Mouse (Mus musculus) mature B cell (primary cell): ENCODE results near the gene Stap2.

Experiments
- in situ Hi-C: fragments of 300-500 bp; cut with MboI; formaldehyde crosslinking; loops from 2 replicates; pipeline ENCODE4 v1.14.3; 2019

The Stap2 gene

DNA sequence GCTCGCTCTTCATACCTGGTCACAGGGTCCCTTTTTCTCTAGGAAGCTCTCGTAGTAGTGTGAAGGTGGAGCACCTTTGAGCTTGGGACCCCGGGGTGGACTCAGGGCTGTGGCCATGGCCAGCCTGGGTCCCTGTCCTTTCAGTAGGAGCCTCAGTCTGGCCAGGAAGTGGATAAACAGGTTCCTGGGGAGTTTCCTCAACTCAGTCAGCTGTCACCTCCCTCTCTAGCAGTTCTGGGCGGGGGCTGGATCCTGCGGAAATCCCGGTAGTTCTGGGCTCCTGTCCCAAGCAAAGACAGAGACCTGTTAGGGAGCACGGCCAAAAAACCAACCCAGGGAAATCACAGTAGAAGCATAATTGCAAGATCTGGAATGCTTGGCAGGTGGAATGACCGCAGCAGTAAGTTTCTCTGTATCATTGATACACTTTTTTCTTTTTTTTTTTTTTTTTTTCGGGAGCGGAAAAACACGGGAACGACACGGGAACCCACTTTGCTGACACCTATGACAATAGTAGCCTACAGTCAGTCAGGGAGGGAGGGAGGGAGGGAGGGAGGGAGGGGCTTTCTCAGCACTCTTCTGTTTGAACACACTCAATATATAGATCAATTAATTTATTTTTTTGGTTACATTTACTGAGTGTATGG is at the start of gene Stap2, which contains the start of gene Mpnd:
Stap2 (minus strand) TSS at position 170 of the 647 bp plus-strand sequence.
Mpnd (plus strand) TSS at position 297 of the 647 bp plus-strand sequence.
- in situ Hi-C loops = no loop called here

- in situ Hi-C loops = no loop called here
Measured at GRCm38 (mm10) chr17:56054938-56055337, 49.6 kb upstream of the Stap2 start.

DNA sequence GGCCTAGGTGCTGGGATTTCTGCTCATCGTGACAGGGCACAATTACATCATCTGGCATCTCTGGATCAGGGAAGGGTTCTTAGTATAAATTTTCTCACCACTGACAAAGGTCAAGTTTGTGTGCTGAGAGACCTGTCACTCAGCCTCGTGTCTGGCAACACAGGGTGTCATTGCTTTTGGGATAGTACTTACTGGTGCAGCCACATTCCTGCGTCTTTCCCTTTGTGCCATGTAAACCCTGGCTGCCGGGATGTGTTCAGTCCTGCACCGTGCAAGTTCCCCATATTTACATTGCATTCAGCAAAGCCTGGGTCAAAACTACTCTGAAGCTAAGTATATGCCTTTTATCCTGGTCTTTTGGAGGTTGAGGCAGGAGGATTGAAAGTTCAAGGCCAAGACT is 46.0 kb upstream of the Stap2 start:
- in situ Hi-C loops = no loop called here

- in situ Hi-C loops = no loop called here
Measured at GRCm38 (mm10) chr17:56040857-56041163, 35.4 kb upstream of the Stap2 start.

DNA sequence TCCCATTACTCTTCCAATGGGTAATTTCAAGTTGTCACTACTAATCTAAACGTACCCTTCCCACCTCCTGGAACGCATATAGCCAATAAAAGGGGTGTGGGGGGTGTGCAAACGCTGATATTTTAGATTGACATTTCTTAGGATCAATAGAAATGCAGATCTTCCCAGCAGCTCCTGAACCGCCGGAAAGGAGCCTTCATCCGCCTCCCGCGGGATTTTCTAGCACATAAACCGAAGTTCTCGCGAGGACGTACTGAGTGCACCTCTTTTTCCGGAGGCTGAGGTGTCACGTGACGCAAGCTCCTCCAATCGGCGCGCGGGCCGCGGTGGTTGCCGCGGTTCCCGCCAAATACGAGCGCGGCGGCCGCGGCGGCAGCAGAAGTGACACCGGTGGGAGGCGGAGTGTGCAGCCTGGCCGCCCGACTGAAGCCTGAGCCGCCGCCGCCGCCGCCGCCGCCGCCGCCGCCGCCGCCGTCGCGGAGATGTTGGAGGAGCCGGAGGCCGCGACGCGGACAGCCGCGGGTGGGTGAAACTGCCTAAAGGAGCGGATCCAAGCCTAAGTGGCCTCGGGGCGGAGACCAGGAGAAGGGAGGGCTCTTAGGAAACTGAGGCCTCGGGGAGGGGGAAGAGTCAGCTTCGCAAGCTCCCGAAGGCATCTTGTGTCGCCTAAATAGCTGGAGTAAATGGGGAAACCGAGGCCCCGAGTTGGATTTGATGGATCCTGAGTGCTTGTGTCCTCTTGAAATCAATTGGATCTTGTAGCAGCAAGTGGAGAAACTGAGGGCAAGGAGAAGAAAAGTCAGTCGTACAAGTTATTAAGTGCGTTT is 34.9 kb upstream of the Stap2 start, which contains the start of gene Chaf1a:
Chaf1a (plus strand) TSS at position 410 of the 827 bp plus-strand sequence.
- in situ Hi-C loops = no loop called here

DNA sequence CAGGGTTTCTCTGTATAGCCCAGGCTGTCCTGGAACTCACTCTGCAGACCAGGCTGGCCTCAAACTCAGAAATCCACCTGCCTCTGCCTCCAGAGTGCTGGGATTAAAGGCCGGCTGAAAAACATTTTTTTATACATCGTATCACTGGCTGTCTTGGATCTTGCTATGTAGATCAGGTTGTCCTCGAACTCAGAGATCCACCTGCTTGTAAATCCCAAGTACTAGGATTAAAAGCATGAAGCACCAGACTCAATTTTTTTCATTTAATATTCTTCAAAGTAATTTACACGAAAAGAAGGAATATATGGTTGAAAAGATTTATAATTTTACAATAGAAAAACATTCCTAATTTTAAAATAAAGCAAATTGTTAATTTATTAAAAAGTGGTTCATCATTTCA is 34.0 kb upstream of the Stap2 start:
- in situ Hi-C loops = no loop called here

GRCm38 (mm10) chr17:56038583-56039261 is 33.3 kb upstream of the Stap2 start:
- in situ Hi-C loops = no loop called here

DNA sequence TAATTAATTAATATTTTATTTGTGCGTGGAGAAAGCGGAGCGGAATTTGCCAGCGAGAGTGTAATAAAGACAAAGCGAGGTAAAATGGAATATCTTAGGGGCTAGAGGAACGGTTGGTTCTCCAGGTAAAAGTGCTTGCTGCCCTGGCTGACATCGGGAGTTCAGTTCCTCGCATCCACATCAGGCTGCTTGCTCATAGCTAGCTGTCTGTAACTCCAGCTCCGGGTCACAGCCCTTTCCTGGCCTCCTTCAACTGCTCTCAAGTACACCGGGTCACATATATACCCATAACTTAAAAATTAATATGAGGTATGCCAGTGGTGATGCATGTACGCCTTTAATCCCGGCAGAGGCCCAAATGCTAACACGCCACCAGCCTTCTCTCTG is 31.5 kb upstream of the Stap2 start:
- in situ Hi-C loops = no loop called here

DNA sequence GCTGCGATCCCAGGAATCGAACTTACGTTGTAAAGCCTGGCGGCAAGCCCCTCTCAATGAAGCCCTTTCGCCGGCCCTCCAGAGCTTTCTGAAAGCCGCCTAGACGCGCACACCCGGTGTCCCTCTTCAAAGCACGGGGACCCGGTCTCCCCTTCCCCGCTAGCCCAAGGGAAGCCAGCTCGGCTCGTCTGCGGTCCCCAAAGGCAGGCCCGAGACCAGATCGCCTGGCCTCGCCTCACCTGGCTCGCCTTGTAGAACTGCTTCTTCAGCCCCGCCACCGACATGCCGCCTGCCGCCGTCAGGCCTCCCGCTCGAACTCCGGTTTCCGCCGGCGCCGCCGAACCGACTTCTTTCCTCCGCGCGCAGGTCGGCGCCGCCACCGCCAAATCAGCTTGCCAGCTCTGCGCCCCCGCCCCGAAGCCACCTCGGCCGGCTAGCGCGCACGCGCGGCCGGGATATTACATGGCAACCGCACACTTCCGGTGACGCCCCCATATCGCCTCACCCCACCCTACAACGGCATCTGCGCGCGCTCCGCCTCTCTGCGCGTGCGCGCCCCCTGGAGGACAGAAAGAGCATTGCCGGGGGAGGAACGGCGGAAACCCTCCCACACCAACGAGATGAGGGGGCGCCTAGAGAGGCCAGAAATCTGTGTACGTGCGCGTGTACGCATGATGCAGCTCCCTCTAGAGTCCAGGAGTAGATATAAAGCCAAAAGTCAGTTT is 31.0 kb upstream of the Stap2 start, which contains the start of gene Sh3gl1:
Sh3gl1 (minus strand) TSS at position 460 of the 725 bp plus-strand sequence.
- in situ Hi-C loops = no loop called here

GRCm38 (mm10) chr17:56035216-56035615 is 29.8 kb upstream of the Stap2 start:
- in situ Hi-C loops = no loop called here

- in situ Hi-C loops = no loop called here
Measured at GRCm38 (mm10) chr17:56034726-56035100, 29.3 kb upstream of the Stap2 start.

DNA sequence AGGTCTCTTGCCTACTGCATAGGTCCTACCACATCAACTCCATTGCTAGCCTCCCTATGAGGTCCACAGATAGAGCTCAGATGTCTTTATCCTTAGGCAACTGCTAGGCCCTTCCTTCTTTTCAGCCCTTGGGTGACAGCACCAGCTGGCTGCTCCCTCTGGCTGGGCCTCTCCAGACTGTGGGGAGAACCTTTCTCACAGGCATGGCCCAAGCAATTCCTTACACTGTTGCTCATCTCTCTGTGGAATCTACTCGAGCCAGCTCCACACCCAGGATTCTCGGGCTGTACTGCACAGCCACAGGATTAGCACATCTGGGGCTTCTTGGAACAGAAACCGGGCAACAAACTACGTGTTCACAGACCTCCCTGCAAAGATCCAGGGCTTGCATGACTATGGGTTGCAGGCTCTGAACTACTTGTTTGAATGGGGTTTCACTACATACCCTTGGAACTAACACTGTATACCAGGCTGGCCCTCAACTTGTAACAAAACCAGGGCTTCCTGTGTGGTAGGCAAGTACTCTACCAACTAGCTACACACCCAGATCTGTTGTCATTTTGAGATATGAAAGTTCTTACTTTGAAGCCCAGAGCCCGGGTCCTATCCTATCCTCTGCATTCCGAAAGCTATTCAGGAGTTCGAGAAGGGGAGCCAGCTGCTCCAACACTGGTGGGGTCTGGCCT is 28.8 kb upstream of the Stap2 start:
- in situ Hi-C loops = no loop called here

DNA sequence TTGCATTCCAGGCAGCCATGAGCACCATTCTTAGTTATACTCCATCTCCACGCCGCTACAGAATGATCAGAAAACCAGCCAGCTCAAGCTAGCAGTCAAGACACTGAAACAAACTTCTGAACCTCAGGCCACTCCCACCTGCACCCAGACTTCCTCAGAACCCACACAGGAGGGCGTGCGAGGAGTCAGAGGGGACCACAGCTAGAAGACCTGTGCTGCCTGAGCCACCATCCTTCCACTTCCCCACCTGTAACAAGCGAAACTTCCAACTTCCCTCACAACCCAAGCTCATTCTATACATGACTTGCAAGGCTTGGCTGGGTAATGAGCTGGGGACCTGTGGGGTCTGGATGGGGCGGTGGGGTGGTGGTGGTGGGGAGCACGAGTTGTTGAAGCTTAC is 27.4 kb upstream of the Stap2 start:
- in situ Hi-C loops = no loop called here

DNA sequence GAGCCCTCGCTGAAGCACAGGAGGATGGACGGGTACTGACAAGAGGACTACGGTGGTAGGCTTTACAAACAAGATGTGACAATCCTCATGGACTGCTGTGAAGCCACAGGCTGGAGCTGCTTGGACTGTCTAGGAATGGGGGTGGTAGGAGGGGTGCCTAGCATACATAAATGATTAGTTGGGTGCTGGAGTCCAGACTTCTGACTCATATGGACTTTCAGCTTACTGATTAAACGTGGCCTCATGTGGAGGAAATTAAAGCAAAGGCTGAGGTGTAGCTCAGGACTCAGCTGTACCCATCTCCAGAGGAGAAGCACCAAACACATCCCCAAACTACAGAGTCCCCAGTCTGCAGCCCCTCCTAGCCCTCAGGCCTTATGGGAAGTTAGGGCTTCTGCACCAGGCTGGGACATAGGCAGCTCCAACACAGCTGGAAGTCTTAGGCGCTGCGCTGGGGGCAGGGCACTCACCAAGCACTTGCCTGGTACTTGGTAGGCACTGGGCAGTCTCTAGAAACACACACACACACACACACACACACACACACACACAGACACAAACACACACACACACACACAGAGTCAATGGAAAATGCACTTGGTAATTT is 26.8 kb upstream of the Stap2 start:
- in situ Hi-C loops = no loop called here

GRCm38 (mm10) chr17:56031431-56031830 is 26.0 kb upstream of the Stap2 start:
- in situ Hi-C loops = no loop called here

- in situ Hi-C loops = no loop called here
Measured at GRCm38 (mm10) chr17:56030919-56031318, 25.5 kb upstream of the Stap2 start.

DNA sequence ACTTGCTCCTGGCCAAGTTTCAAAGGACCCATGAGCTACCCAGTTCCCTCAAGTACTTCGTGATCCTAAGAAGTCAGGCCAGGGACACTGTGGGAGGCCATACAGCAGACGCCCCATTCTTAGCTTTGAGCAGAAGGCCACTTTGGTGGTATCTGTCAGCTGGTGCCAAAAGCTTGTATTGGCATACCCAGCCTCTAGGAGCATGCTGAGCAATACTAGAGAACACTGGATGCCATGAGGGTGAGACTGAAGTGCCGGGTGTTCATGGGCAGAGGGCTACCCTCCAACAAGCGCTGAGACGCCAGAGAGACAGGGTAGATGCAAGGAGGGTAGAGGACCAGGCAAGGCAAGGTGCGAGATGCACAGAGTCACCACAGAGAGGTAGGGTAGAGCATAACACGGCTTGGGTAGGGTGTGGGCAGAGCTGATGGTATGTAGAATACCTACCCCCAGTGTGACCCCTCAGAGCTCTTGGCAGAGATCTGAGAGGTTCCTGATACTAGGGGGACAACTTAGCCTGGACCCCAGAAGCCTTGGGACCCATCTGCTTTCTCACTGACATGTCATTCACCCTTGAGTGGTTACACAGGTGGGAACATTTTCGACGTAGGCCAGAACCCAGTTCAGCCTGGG is 25.0 kb upstream of the Stap2 start:
- in situ Hi-C loops = no loop called here

- in situ Hi-C loops = no loop called here
Measured at GRCm38 (mm10) chr17:56027801-56028441, 22.5 kb upstream of the Stap2 start.

DNA sequence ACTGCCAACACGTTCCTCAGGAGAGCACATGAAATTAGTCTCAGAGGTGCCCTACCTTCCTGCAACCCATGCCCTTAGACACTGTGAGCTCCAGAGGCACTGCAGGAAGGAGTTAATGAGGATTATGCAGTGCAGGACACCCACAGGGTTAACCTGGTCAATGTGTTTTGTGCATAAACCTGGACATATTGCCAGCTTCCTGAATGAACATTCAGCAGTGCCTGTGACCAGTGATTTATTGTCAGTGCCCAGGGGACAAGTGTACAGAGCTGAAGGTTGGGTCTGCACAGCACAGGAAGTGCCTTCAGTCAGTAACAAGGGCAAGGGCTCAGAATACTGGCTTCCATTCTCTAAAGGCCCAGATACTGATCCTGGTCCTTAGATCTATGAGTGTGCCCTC is 21.5 kb upstream of the Stap2 start:
- in situ Hi-C loops = no loop called here

DNA sequence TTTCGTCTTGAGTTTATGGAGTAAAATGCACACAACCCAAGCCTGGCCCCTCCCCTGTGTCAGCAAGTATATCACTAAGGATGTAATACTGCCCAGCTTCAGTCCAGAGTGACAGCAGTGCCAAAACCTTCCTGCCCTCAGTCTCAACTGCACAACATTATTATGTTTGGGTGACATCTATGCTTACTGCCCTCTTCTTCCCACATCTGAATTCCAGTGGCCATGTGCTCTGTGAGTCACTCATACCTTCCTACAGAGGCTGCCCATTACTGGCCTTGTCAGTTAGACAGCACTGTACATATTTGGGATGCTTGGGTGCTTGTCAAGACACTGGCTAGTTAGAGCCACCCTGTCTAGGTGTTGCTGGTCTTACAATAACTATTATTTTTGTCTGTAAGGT is 20.9 kb upstream of the Stap2 start:
- in situ Hi-C loops = no loop called here
